In the genomic region with DNA sequence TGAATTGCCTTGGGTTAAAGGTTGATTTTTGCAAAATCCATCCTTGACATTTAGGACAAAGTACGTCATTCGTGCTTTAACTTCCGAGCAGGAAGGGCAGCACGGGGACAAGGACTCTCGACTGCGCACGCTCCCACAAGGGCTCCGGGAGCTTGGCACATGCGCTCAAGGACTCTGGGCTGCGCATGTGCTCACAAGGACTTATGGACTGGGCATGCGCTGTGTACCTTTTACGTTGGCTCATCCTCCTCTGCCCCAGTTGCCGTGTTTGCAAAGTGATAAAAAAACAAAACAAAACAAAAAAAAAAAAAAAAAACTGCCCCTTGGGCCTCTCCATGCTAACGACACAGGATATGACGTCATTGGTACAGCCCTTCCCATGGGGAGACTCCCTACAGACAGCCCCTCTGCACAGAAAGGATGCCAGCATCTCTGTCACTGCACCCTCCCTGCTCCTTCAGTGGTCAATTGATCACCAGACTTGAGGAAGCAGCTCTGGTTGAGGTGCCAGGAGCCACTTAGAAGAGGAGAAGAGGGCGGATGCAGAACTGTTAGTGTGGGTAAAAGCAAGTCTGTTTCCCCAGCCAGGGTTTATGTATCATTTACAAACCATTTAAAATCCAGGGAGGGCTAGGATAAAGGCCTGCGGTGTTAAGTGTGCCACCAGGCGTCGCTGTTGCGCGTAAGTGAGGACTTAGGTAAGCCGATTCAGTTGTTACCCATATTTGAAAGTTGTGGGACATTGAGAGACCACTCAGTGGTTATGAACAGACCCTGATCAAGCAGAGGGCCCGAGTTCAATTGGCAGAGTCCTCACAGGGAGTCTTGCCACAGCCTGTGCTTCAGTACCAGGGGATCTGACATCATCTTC, we compare ENCODE assay signal across 8 mouse cellular contexts.
DNase-seq lines count a peak whose midpoint lies in the region; ATAC-seq and TF ChIP-seq lines count a peak whose summit lies in the region.

No protein-coding gene starts in this region.

- H3K4me1 ChIP-seq in liver, adult 2 months (ENCODE audit: control insufficient read depth, insufficient read depth, low read length): no peaks in the 10 kb centered on the region
- no peaks in the 10 kb centered on the region for H3K4me1 ChIP-seq in liver, embryonic 11.5 days (replicated peaks; ENCODE audit: control insufficient read depth, insufficient read depth, low read length)
- H3K4me1 ChIP-seq in midbrain, embryonic 16.5 days (ENCODE audit: control insufficient read depth, insufficient read depth, low read length): no peaks in the 10 kb centered on the region

- H3K27ac ChIP-seq in liver, adult 2 months (replicated peaks; ENCODE audit: insufficient read depth, low read depth, low read length): no peak overlapping the region
- no peak overlapping the region for H3K27ac ChIP-seq in liver, embryonic 11.5 days (ENCODE audit: low read depth, low read length)
- no peak overlapping the region for H3K27ac ChIP-seq in midbrain, embryonic 16.5 days (ENCODE audit: low read length)

- H3K79me2 ChIP-seq in liver, adult 2 months (ENCODE audit: control insufficient read depth, insufficient read depth, low read length): no peaks in the 10 kb centered on the region

- 65% methylated on average over 23 of the region's 23 CpGs for WGBS in liver, adult 2 months
- WGBS in liver, embryonic 11.5 days: 67% methylated on average over 23 of the region's 23 CpGs
- WGBS in midbrain, embryonic 16.5 days: 68% methylated on average over 23 of the region's 23 CpGs

- H3K9ac ChIP-seq in liver, adult 2 months (ENCODE audit: low read depth, low read length): no peak overlapping the region
- no peak overlapping the region for H3K9ac ChIP-seq in liver, embryonic 11.5 days (ENCODE audit: low read depth, low read length)
- no peak overlapping the region for H3K9ac ChIP-seq in midbrain, embryonic 16.5 days (ENCODE audit: low read depth, low read length)

- TF ChIP-seq CTCF in liver, adult 2 months (IDR thresholded peaks at IDR 0.05; ENCODE audit: low read depth, low read length): peak; percentile 78

- H3K9me3 ChIP-seq in liver, embryonic 11.5 days (ENCODE audit: control insufficient read depth, low read length): no peaks in the 10 kb centered on the region
- no peaks in the 10 kb centered on the region for H3K9me3 ChIP-seq in midbrain, embryonic 16.5 days (replicated peaks; ENCODE audit: control insufficient read depth, low read length, poor library complexity, severe bottlenecking)

- no peak for ATAC-seq in liver, embryonic 11.5 days (replicated peaks; ENCODE audit: low FRiP score)
- ATAC-seq in midbrain, embryonic 16.5 days: peak; percentile 67

- H3K4me2 ChIP-seq in liver, embryonic 11.5 days: no peak overlapping the region
- H3K4me2 ChIP-seq in midbrain, embryonic 16.5 days (ENCODE audit: low read length): no peak overlapping the region

- TF ChIP-seq POLR2A in liver, adult 2 months (IDR thresholded peaks at IDR 0.05; ENCODE audit: extremely low read depth, insufficient read depth, low read length): no peak

- no peaks in the 10 kb centered on the region for H3K36me3 ChIP-seq in liver, adult 2 months (ENCODE audit: control insufficient read depth, insufficient read depth, low read length)
- peaks cover 5% of the 10 kb centered on the region for H3K36me3 ChIP-seq in liver, embryonic 11.5 days (ENCODE audit: control insufficient read depth, insufficient read depth, low read length)
- H3K36me3 ChIP-seq in midbrain, embryonic 16.5 days (ENCODE audit: control insufficient read depth, insufficient read depth, low read length): no peaks in the 10 kb centered on the region

- intact Hi-C loops in left cerebral cortex, postnatal 36 days (cut with DNase I): loop anchor here (1.0 to 10.0 kb wide), 2 partner anchors 297 to 1235 kb away; no protein-coding TSS in a partner anchor

- H3K4me3 ChIP-seq in liver, adult 2 months (ENCODE audit: insufficient read depth, low read depth, low read length): no peak overlapping the region
- no peak overlapping the region for H3K4me3 ChIP-seq in liver, embryonic 11.5 days (ENCODE audit: low read depth, low read length)
- no peak overlapping the region for H3K4me3 ChIP-seq in midbrain, embryonic 16.5 days (ENCODE audit: low read depth, low read length)

- no peaks in the 10 kb centered on the region; the same call in 1 of the 2 replicates for H3K27me3 ChIP-seq in liver, adult 2 months (ENCODE audit: control insufficient read depth, insufficient read depth, low read length)
- H3K27me3 ChIP-seq in liver, embryonic 11.5 days (replicated peaks; ENCODE audit: control insufficient read depth, insufficient read depth, low read length): no peaks in the 10 kb centered on the region
- no peaks in the 10 kb centered on the region for H3K27me3 ChIP-seq in midbrain, embryonic 16.5 days (ENCODE audit: control insufficient read depth, insufficient read depth, low read depth, low read length)

- peak; percentile 12 for DNase-seq in liver, adult 2 months (ENCODE audit: extremely low read depth, low read depth, low spot score)
- no peak for DNase-seq in liver, embryonic 11.5 days (ENCODE audit: low spot score)
- peak; percentile 86 for DNase-seq in embryo, embryonic 10 days (ENCODE audit: low spot score)
- DNase-seq in gastrocnemius, postnatal 10 days: peak; percentile 84
- peak; percentile 74 for DNase-seq in kidney, adult 18-20 months
- peak; percentile 61 to 66 for DNase-seq in left cerebral cortex, postnatal 36 days (ENCODE audit: low spot score in 2 of 2)
- peak; percentile 57 for DNase-seq in testis, postnatal 14 days (ENCODE audit: low spot score)
